Mouse (Mus musculus): ENCODE measurements around the gene Ttc36. TPM values are rescaled to one million over a fixed set of nuclear protein-coding genes. Genes with fewer than 3 reads are reported as not detected.

Ttc36 gene
- polyA plus RNA-seq, 1 experiment = not detected

DNA sequence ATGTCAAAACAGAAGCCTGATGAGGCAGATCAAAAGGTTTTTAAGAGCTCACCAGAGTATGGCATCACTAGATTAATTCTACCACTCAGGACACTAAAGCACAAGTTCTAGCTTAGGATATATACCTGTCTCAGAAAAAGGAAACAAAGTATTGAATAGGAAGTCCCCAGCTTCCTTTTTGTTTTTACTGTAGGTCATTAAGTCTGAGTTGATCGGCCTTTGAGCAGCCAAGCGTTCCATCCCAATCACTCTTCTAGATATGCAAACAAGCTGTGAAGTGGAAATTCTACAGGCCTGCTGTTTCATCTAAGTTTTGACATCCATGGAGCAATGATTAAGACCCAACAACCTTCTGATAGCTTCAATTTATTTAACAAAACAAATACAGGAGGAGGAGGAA is 42.0 kb downstream of the Ttc36 start:
- 48% methylated on average over 2 of the region's 2 CpGs for WGBS
- no peak overlapping the region for H3K4me3 ChIP-seq (ENCODE audit: insufficient read depth, low read depth, low read length)

More for the DNA sequence above, 42.0 kb downstream of the Ttc36 start:
- H3K27ac ChIP-seq (ENCODE audit: insufficient read depth, low read depth, low read length) = no peak overlapping the region
- peaks cover 3% of the 10 kb centered on the region for H3K4me1 ChIP-seq (ENCODE audit: control insufficient read depth, insufficient read depth, low read length)
- TF ChIP-seq POLR2A (IDR thresholded peaks at IDR 0.05; ENCODE audit: insufficient read depth, low read depth, low read length) (no peak), CTCF (IDR thresholded peaks at IDR 0.05; ENCODE audit: insufficient read depth, low read depth, low read length) (no peak)

Other genes starting within 250 kb of the Ttc36 start
- not detected in 2 replicates for gene Cxcr5, start 241.2 kb downstream of the Ttc36 start, polyA plus RNA-seq (2012; ENCODE audit: insufficient read depth, insufficient read length, low replicate concordance, missing spikeins)
- gene Ddx6, start 198.2 kb downstream of the Ttc36 start, polyA plus RNA-seq (2012; ENCODE audit: insufficient read depth, insufficient read length, low replicate concordance, missing spikeins) = 157 and 168 TPM in 2 replicates
- gene Treh, start 129.8 kb downstream of the Ttc36 start, polyA plus RNA-seq (2012; ENCODE audit: insufficient read depth, insufficient read length, low replicate concordance, missing spikeins) = not detected in 2 replicates
- gene Phldb1, start 67.9 kb downstream of the Ttc36 start, polyA plus RNA-seq (2012; ENCODE audit: insufficient read depth, insufficient read length, low replicate concordance, missing spikeins) = not detected in 2 replicates
- 192 TPM in 1 of 2 replicates, not detected in the other for gene Arcn1, start 35.2 kb downstream of the Ttc36 start, polyA plus RNA-seq (2012; ENCODE audit: insufficient read depth, insufficient read length, low replicate concordance, missing spikeins)
- gene Ift46, start 35.2 kb downstream of the Ttc36 start, polyA plus RNA-seq (2012; ENCODE audit: insufficient read depth, insufficient read length, low replicate concordance, missing spikeins) = not detected in 2 replicates
- gene Tmem25, start 3.8 kb downstream of the Ttc36 start, polyA plus RNA-seq (2012; ENCODE audit: insufficient read depth, insufficient read length, low replicate concordance, missing spikeins) = not detected in 2 replicates
- gene Kmt2a, start 78.2 kb upstream of the Ttc36 start, polyA plus RNA-seq (2012; ENCODE audit: insufficient read depth, insufficient read length, low replicate concordance, missing spikeins) = 83.9 and 320 TPM in 2 replicates
- not detected in 2 replicates for gene Atp5l, start 117.7 kb upstream of the Ttc36 start, polyA plus RNA-seq (2012; ENCODE audit: insufficient read depth, insufficient read length, low replicate concordance, missing spikeins)
- not detected in 2 replicates for gene Ube4a, start 162.5 kb upstream of the Ttc36 start, polyA plus RNA-seq (2012; ENCODE audit: insufficient read depth, insufficient read length, low replicate concordance, missing spikeins)
- gene Cd3g, start 177.4 kb upstream of the Ttc36 start, polyA plus RNA-seq (2012; ENCODE audit: insufficient read depth, insufficient read length, low replicate concordance, missing spikeins) = 736 and 767 TPM in 2 replicates
- not detected in 2 replicates for gene Cd3d, start 178.7 kb upstream of the Ttc36 start, polyA plus RNA-seq (2012; ENCODE audit: insufficient read depth, insufficient read length, low replicate concordance, missing spikeins)
- not detected in 2 replicates for gene Cd3e, start 206.6 kb upstream of the Ttc36 start, polyA plus RNA-seq (2012; ENCODE audit: insufficient read depth, insufficient read length, low replicate concordance, missing spikeins)
- gene Mpzl2, start 236.7 kb upstream of the Ttc36 start, polyA plus RNA-seq (2012; ENCODE audit: insufficient read depth, insufficient read length, low replicate concordance, missing spikeins) = not detected in 2 replicates

Data from olfactory bulb, adult 2 months (tissue).